Mouse (Mus musculus): ENCODE data around the gene Zfp277.

DNA sequence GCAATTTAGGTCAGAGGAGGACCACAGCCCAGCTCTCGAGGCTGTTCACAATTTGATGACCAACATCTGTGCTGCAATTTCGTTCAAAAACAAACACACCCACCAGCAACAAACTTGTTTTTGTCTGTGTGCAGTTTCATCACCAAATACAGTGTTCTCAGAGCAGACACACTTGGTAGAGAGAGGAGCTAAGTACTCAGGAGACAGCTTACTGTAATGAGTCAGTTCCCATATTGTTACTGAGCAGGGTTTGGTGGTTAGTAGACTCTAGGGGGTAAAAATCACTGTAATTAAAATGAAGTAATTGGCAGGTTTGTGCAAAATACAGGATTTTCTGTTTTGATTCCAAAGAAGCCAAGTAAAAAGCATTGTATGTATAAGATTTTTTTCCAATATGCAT lies 28.0 kb upstream of the Zfp277 start:
- TF ChIP-seq EP300 (IDR thresholded peaks at IDR 0.05; ENCODE audit: low read depth): no peak
- no peak for TF ChIP-seq CTCF (IDR thresholded peaks at IDR 0.05; ENCODE audit: low read depth)
